Comparison of ENCODE assay signal across 9 mouse cellular contexts in genomic region chr11:118456937-118457336, GRCm38 (mm10). TPM values are rescaled to one million over a fixed set of nuclear protein-coding genes. Genes with fewer than 3 reads are reported as not detected.
DNase-seq lines count a peak whose midpoint lies in the region; ATAC-seq lines count a peak whose summit lies in the region.
"Had no signal": no experiment of that assay in that cellular context is flagged by ENCODE, and none has a peak within 500 bp of the region (broad histone marks: within the 10 kb centered on the region; RNA-seq: fewer than 3 reads in every experiment).

No protein-coding gene starts in this region.

- WGBS in neural tube, embryonic 15.5 days, result 83% methylated on average over 11 of the region's 11 CpGs

- H3K9me3 ChIP-seq in neural tube, embryonic 15.5 days (replicated peaks), result no peaks in the 10 kb centered on the region

- peak; percentile 59 for DNase-seq in left cerebral cortex, adult 11 months (ENCODE audit: low spot score)
- DNase-seq in left cerebral cortex, postnatal 4 days, result no peak
- DNase-seq in brain, adult 2 months (ENCODE audit: low read depth, low spot score), result peak; percentile 83
- DNase-seq in layer of hippocampus, adult 9-11 months, result peak; percentile 91
- DNase-seq in right cerebral cortex, postnatal 10 days (ENCODE audit: low spot score in 2 of 2), result peak; percentile 64 to 71
- DNase-seq in cerebellum, postnatal 25 days, result no peak
- DNase-seq: midbrain, embryonic 14.5 days; thymus, postnatal 36 days had no signal

- no peaks in the 10 kb centered on the region for H3K27me3 ChIP-seq in neural tube, embryonic 15.5 days (replicated peaks)

- H3K36me3 ChIP-seq in neural tube, embryonic 15.5 days, result no peaks in the 10 kb centered on the region

- no peak overlapping the region for H3K4me2 ChIP-seq in neural tube, embryonic 15.5 days

- H3K4me1 ChIP-seq in neural tube, embryonic 15.5 days, result peaks cover 13% of the 10 kb centered on the region

- H3K27ac ChIP-seq in neural tube, embryonic 15.5 days (replicated peaks), result no peak overlapping the region

- no peak overlapping the region for H3K4me3 ChIP-seq in neural tube, embryonic 15.5 days (replicated peaks)

- no peak for ATAC-seq in neural tube, embryonic 15.5 days (ENCODE audit: low FRiP score)

- intact Hi-C loops in left cerebral cortex, postnatal 4 days (cut with DNase I), result no loop called here

- no peak overlapping the region for H3K9ac ChIP-seq in neural tube, embryonic 15.5 days (replicated peaks)

RNA-seq across cellular contexts. Expression of gene Engase, which starts 19.7 kb away (rescaled TPM):
- 10 to 100 TPM in 1 of 2 experiments, 1 to 10 TPM in 1; 8.3 to 11.5 TPM for total RNA-seq in left cerebral cortex, postnatal 4 days (2021)
- 7.1 and 8.7 TPM in 2 replicates for polyA plus RNA-seq in neural tube, embryonic 15.5 days (2015; fragmentation: Nextera tagmentation; extraction: Ambion mirVana)

RNA-seq across cellular contexts. Expression of gene C1qtnf1, which starts 28.9 kb away (rescaled TPM):
- total RNA-seq in left cerebral cortex, postnatal 4 days (2021), result 1 to 10 TPM; 7.2 to 7.4 TPM
- 4.8 and 6.7 TPM in 2 replicates for polyA plus RNA-seq in neural tube, embryonic 15.5 days (2015; fragmentation: Nextera tagmentation; extraction: Ambion mirVana)

RNA-seq across cellular contexts. Expression of gene Cant1, which starts 38.1 kb away (rescaled TPM):
- total RNA-seq in left cerebral cortex, postnatal 4 days (2021), result 10 to 100 TPM; 39.7 to 42.3 TPM
- 28.9 and 29.4 TPM in 2 replicates for polyA plus RNA-seq in neural tube, embryonic 15.5 days (2015; fragmentation: Nextera tagmentation; extraction: Ambion mirVana)

RNA-seq across cellular contexts. Expression of gene Lgals3bp, which starts 55.0 kb away (rescaled TPM):
- total RNA-seq in left cerebral cortex, postnatal 4 days (2021), result 1 to 10 TPM; 5.0 to 6.2 TPM
- polyA plus RNA-seq in neural tube, embryonic 15.5 days (2015; fragmentation: Nextera tagmentation; extraction: Ambion mirVana), result 3.6 and 20.7 TPM in 2 replicates

Comparison
In these comparisons a context has a peak if more than half of its experiments do, and no peak if none do; other contexts are left out.
1. DNase-seq: peak in left cerebral cortex, adult 11 months (single experiment), brain, adult 2 months (single experiment), layer of hippocampus, adult 9-11 months (single experiment) and right cerebral cortex, postnatal 10 days (2 of 2); none in left cerebral cortex, postnatal 4 days (single experiment) and cerebellum, postnatal 25 days (0 of 2).